Mouse (Mus musculus): Measurements from ENCODE around the gene Cdc6.
"Not testable (repeated sequence)": the region's sequence is repeated elsewhere in the genome, so short reads cannot be mapped to it uniquely, and the experiment has no call there.

DNA sequence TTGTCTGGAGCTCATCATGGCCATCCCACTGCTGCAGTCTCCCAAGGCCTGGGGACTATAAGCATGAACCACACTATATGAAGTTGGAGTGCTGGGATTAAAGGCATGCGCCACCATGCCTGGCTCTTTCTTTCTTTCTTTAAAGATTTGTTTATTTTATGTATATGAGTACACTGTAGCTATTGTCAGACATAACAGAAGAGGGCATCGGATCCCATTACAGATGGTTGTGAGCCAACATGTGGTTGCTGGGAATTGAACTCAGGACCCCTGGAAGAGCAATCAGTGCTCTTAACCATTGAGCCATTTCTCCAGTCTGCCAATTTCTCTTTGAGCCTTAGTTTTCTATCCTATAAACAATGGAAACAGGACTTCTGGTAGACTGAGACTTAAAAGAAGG is 26.2 kb downstream of the Cdc6 start:
- TF ChIP-seq EP300, CTCF (IDR thresholded peaks at IDR 0.05; ENCODE audit: low read depth): not testable (repeated sequence)
